Mouse (Mus musculus): ENCODE results near the gene Tpi1.

- no peak for TF ChIP-seq CTCF (IDR thresholded peaks at IDR 0.05; ENCODE audit: low read depth)
- no peak for TF ChIP-seq EP300 (IDR thresholded peaks at IDR 0.05; ENCODE audit: low read depth)
These were observed 46.6 kb downstream of the Tpi1 start for GRCm38 (mm10) chr6:124767536-124767919.
